Mouse (Mus musculus) spleen, adult 2 months (tissue): ENCODE data around the gene Dhx16.

Source experiments
- CTCF ChIP-seq: fragments of 200-500 bp; IDR thresholded peaks from 2 replicates; pipeline ENCODE4 v1.5.1; 2011; ENCODE audit warnings: mild to moderate bottlenecking, inconsistent platforms; ENCODE audit not compliant: insufficient read depth, insufficient read length, insufficient replicate concordance; ENCODE audit errors: extremely low read depth
- POLR2A ChIP-seq: fragments of 200-500 bp; IDR thresholded peaks from 2 replicates; pipeline ENCODE4 v1.6.1; 2011; ENCODE audit warnings: low read depth, low read length, inconsistent platforms

DNA sequence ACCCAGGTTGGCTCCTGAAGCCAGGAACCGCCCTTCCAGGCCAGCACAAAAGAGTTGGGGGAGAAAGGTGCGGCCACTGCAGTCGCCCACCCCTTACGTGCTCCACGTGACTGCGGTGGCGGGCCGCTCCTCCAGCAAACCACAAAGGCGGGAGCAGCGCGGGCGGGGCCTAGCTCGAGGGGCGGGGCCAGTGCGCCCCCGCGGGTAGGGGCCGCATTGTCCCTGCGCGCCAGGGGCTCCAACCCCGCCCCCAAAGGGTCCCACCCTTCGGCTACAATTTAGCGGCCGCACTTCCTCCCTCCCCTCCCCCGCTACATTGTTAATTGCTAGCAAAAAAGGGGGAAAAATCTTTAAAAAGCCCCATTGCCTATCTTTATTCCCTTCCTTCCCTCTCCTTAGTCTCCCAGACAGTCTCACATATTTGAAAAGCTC, 42.6 kb upstream of the Dhx16 start:
- TF ChIP-seq CTCF, result no peak
- no peak for TF ChIP-seq POLR2A
